8 mouse cellular contexts compared by ENCODE assay signal in genomic region chr14:57746001-57746771, GRCm38 (mm10). TPM values are rescaled to one million over a fixed set of nuclear protein-coding genes. Genes with fewer than 3 reads are reported as not detected.
DNase-seq lines count a peak whose midpoint lies in the region; ATAC-seq and TF ChIP-seq lines count a peak whose summit lies in the region.

Gene Gm49361 (minus strand): TSS chr14:57746103.

- H3K27me3 ChIP-seq in C2C12 (ENCODE audit: control insufficient read depth, insufficient read depth, insufficient read length): no peaks in the 10 kb centered on the region
- no peaks in the 10 kb centered on the region for H3K27me3 ChIP-seq in heart, embryonic 11.5 days (ENCODE audit: control insufficient read depth, insufficient read depth, low read length)
- H3K27me3 ChIP-seq in kidney, embryonic 16.5 days (ENCODE audit: insufficient read depth, low read length): no peaks in the 10 kb centered on the region

- TF ChIP-seq CTCF in C2C12 (IDR thresholded peaks at IDR 0.05; ENCODE audit: control insufficient read depth, insufficient read depth, insufficient read length): no peak

- H3K4me3 ChIP-seq in C2C12 (ENCODE audit: insufficient read depth, poor library complexity, severe bottlenecking): peak within 1 kb of the TSS; percentile 74
- peak within 1 kb of the TSS; percentile 98 for H3K4me3 ChIP-seq in heart, embryonic 11.5 days (ENCODE audit: low read depth, low read length)
- peak within 1 kb of the TSS; percentile 95 for H3K4me3 ChIP-seq in kidney, embryonic 16.5 days (ENCODE audit: low read length)

- H3K79me3 ChIP-seq in C2C12 (ENCODE audit: low read depth): peaks cover 37% of the 10 kb centered on the region

- H3K9ac ChIP-seq in heart, embryonic 11.5 days (ENCODE audit: low read depth, low read length): peak within 1 kb of the TSS; percentile 98
- H3K9ac ChIP-seq in kidney, embryonic 16.5 days (replicated peaks; ENCODE audit: low read length): peak within 1 kb of the TSS; percentile 98

- no peaks in the 10 kb centered on the region for H3K9me3 ChIP-seq in heart, embryonic 11.5 days (replicated peaks; ENCODE audit: control insufficient read depth, low read length)
- no peaks in the 10 kb centered on the region for H3K9me3 ChIP-seq in kidney, embryonic 16.5 days (ENCODE audit: low read length)

- WGBS in heart, embryonic 11.5 days (ENCODE audit: insufficient replicate concordance): under 1% methylated on average over 53 of the region's 68 CpGs
- under 1% methylated on average over 65 of the region's 68 CpGs for WGBS in kidney, embryonic 16.5 days

- peak; percentile 91 for DNase-seq in brain, adult 2 months (ENCODE audit: low read depth, low spot score)
- DNase-seq in liver: peak; percentile 89
- DNase-seq in monocyte, adult 2 months (ENCODE audit: low read depth in 1 of 2, low spot score in 2 of 2): peak; percentile 64 to 85
- DNase-seq in spleen, postnatal 14 days (ENCODE audit: low spot score in 2 of 2): peak; percentile 77 to 83

- peaks cover 46% of the 10 kb centered on the region for H3K79me2 ChIP-seq in C2C12 (ENCODE audit: control insufficient read depth, insufficient read depth)

- peak within 1 kb of the TSS; percentile 100 for H3ac ChIP-seq in C2C12 (ENCODE audit: control insufficient read depth, insufficient read length, low read depth)

- peaks cover 5% of the 10 kb centered on the region for H3K36me3 ChIP-seq in C2C12 (ENCODE audit: control insufficient read depth, insufficient read depth)
- H3K36me3 ChIP-seq in heart, embryonic 11.5 days (ENCODE audit: control insufficient read depth, insufficient read depth, low read length): no peaks in the 10 kb centered on the region
- H3K36me3 ChIP-seq in kidney, embryonic 16.5 days (ENCODE audit: insufficient read depth, low read length): no peaks in the 10 kb centered on the region

- peak within 1 kb of the TSS; percentile 96 for H3K27ac ChIP-seq in heart, embryonic 11.5 days (ENCODE audit: low read depth, low read length)
- peak within 1 kb of the TSS; percentile 95 for H3K27ac ChIP-seq in kidney, embryonic 16.5 days (ENCODE audit: low read length)

- peak within 1 kb of the TSS; percentile 76 for H3K4me2 ChIP-seq in heart, embryonic 11.5 days
- peak within 1 kb of the TSS; percentile 82 for H3K4me2 ChIP-seq in kidney, embryonic 16.5 days (replicated peaks; ENCODE audit: low read depth, low read length)

- H3K4me1 ChIP-seq in heart, embryonic 11.5 days (ENCODE audit: control insufficient read depth, insufficient read depth, low read length): peaks cover 13% of the 10 kb centered on the region
- H3K4me1 ChIP-seq in kidney, embryonic 16.5 days (ENCODE audit: insufficient read depth, low read length): peaks cover 34% of the 10 kb centered on the region

- peak; percentile 87 for ATAC-seq in erythroblast, adult 5-6 weeks (replicated peaks; ENCODE audit: low FRiP score, poor library complexity, severe bottlenecking)
- ATAC-seq in heart, embryonic 11.5 days (replicated peaks; ENCODE audit: insufficient number of reproducible peaks, low FRiP score, low TSS enrichment): peak; percentile 85
- ATAC-seq in kidney, embryonic 16.5 days (ENCODE audit: low FRiP score, low TSS enrichment): peak; percentile 91

TF ChIP-seq in C2C12, 6 proteins besides CTCF, POLR2A, EP300 and RAD21:
- TF ChIP-seq FOSL1 (IDR thresholded peaks at IDR 0.05; ENCODE audit: insufficient read depth, low read length, poor library complexity, severe bottlenecking): no peak
- peak; percentile 93 for TF ChIP-seq USF1 (IDR thresholded peaks at IDR 0.05; ENCODE audit: low read depth)
- no peak for TF ChIP-seq MYOD1 (IDR thresholded peaks at IDR 0.05; ENCODE audit: control insufficient read depth, insufficient read length, low read depth)
- peak; percentile 41 for TF ChIP-seq MAX (IDR thresholded peaks at IDR 0.05)

RNA-seq across cellular contexts. Expression of gene Gm49361, which starts in this region (rescaled TPM):
- not detected for polyA plus RNA-seq in C2C12 (2012; fragmentation: generic; extraction: Trizol)
- not detected in 2 replicates for total RNA-seq in erythroblast, adult 5-6 weeks (2015; ENCODE audit: low replicate concordance)
- total RNA-seq in erythroblast, adult 5-6 weeks (2017; ENCODE audit: low replicate concordance): not detected in 2 replicates
- polyA plus RNA-seq in heart, embryonic 11.5 days (2014; fragmentation: Nextera tagmentation; extraction: Ambion mirVana): not detected in 2 replicates
- polyA plus RNA-seq in kidney, embryonic 16.5 days (2015; fragmentation: Nextera tagmentation; extraction: Ambion mirVana): not detected in 2 replicates

Comparison
In these comparisons a context has a peak if more than half of its experiments do, and no peak if none do; other contexts are left out.
1. Peak in every context shown above with its lines: DNase-seq, ATAC-seq, H3K4me3 ChIP-seq and H3K27ac ChIP-seq.
2. Peak in ATAC-seq in erythroblast, adult 5-6 weeks; RNA of the gene not detected or under 1 TPM.
3. Peak in ATAC-seq, H3K4me3 ChIP-seq, H3K27ac ChIP-seq, H3K9ac ChIP-seq and H3K4me2 ChIP-seq in heart, embryonic 11.5 days; RNA of the gene not detected or under 1 TPM.
4. Peak in ATAC-seq, H3K4me3 ChIP-seq, H3K27ac ChIP-seq, H3K9ac ChIP-seq and H3K4me2 ChIP-seq in kidney, embryonic 16.5 days; RNA of the gene not detected or under 1 TPM.